Mouse (Mus musculus): ENCODE measurements around the gene Gm21970.

Gm21970 gene

DNA sequence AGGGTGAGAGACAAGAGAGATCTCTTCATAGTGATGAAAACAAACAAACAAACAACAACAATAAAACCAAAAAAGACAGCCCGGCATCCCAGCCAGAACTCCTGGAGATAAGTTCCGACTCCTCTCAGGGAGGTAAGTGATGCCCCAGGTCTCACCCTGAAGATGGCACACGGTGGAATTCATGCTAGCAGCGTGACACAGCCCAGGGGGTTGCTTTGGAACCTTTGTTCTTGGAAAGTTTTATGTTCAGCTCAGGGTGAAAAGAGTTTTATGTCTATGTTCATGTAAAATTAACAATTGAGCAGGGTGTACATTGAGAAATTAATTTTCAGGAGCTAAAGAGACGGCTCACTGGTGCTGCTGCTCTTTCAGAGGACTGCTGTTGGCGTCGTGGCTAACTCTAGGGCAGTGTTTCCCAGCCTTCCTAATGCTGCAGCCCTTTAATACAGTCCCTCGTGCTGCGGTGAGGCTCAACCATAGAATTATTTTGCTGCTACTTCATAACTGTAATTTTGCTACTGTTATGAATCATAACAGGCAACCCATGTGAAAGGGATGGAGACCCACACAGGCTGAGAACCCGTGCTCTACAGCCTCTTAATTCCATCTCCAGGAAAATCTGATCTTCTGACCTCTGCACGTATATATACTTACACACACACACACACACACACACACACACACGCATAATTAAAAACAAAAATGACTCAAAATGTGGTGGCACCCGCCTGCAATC lies 74.2 kb downstream of the Gm21970 start:
- no peak for DNase-seq

GRCm38 (mm10) chr16:91466566-91466965 lies 75.0 kb downstream of the Gm21970 start:
- no peak for DNase-seq
